10 mouse cellular contexts compared by ENCODE assay signal in the genomic region with DNA sequence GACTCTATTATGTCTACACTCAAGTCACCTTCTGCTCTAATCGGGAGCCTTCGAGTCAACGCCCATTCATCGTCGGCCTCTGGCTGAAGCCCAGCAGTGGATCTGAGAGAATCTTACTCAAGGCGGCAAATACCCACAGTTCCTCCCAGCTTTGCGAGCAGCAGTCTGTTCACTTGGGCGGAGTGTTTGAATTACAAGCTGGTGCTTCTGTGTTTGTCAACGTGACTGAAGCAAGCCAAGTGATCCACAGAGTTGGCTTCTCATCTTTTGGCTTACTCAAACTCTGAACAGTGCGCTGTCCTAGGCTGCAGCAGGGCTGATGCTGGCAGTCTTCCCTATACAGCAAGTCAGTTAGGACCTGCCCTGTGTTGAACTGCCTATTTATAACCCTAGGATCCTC. TPM values are rescaled to one million over a fixed set of nuclear protein-coding genes. Genes with fewer than 3 reads are reported as not detected.
A peak's percentile ranks its signal among the peaks of the same experiment; 100 is the strongest.
DNase-seq lines count a peak whose midpoint lies in the region.
"Had no signal": no experiment of that assay in that cellular context is flagged by ENCODE, and none has a peak within 500 bp of the region (broad histone marks: within the 10 kb centered on the region; RNA-seq: fewer than 3 reads in every experiment).

No protein-coding gene starts in this region.

- intact Hi-C loops in heart, postnatal 25 days (cut with DNase I), result no loop called here

- DNase-seq in cerebellum, postnatal 10 days, result peak; percentile 55 to 65
- DNase-seq in cerebellum, adult 11 months, result no peak
- peak; percentile 89 for DNase-seq in heart, adult 11 months
- DNase-seq in heart, postnatal 25 days (ENCODE audit: low spot score), result no peak
- peak; percentile 13 for DNase-seq in right cerebral cortex, adult 18-20 months
- DNase-seq in right cerebral cortex, postnatal 14 days, result no peak
- DNase-seq in thymus, postnatal 36 days, result no peak
- no peak for DNase-seq in yolk sac, embryonic 10.5 days (ENCODE audit: low spot score)
- DNase-seq: liver had no signal

RNA-seq across cellular contexts. Expression of a gene that starts 11.4 kb away (rescaled TPM):
- total RNA-seq in heart, postnatal 25 days (2021), result not detected
- total RNA-seq: ES-E14 had no signal

Comparison
In these comparisons a context has a peak if more than half of its experiments do, and no peak if none do; other contexts are left out.
1. DNase-seq: peak in cerebellum, postnatal 10 days (2 of 2), heart, adult 11 months (single experiment) and right cerebral cortex, adult 18-20 months (single experiment); none in cerebellum, adult 11 months (single experiment), heart, postnatal 25 days (single experiment), right cerebral cortex, postnatal 14 days (single experiment), thymus, postnatal 36 days (0 of 2) and yolk sac, embryonic 10.5 days (single experiment).